Mouse (Mus musculus) embryo, embryonic 11 days (tissue): ENCODE results near the gene Rap1gds1.
A peak's percentile ranks its signal among the peaks of the same experiment; 100 is the strongest.

Experiments used
- DNase-seq: peaks from one replicate; pipeline ENCODE4 v3.0.0-alpha.2; 2015

Gene Rap1gds1

GRCm38 (mm10) chr3:138937241-138937640 is 137.8 kb downstream of the Rap1gds1 start:
- DNase-seq, result no peak

DNA sequence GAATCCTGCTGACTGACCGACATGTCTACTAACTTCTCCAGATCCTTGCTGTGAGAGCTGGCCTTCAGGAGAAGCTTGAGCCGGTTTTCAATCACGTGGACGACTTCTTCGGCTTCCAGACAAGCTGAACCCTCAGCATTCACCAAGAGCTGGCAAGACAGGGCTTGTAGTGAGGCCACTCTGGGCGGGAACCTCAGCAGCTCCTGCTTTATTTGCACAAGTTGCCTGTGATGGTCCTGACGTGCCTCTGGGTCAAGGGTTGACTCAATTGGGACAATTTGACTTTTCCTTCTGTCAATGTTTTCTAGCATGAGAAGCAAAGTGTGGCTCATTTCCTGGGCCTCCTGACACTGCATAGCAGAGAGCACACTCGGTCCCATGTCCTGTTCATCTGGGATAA is 138.2 kb downstream of the Rap1gds1 start:
- DNase-seq, result no peak

DNA sequence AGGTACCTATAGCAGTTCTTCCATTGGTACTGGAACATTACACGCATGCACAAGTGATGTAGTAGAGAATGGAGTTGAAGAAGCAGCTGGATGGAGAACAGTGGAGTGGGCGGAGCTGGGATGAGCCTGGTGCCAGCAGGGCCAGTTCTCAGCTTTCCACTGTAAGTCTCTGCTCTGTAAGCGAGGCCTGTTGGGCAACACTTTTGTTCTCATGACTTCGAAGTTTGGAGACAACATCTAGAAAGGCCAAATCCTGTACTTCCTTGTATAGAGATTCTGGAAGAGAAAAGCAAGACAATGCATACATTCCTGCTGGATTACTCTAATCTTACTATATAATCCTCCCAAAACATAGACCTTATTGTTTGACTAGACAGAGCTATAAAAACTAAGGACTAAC is 147.6 kb downstream of the Rap1gds1 start:
- DNase-seq, result no peak

DNA sequence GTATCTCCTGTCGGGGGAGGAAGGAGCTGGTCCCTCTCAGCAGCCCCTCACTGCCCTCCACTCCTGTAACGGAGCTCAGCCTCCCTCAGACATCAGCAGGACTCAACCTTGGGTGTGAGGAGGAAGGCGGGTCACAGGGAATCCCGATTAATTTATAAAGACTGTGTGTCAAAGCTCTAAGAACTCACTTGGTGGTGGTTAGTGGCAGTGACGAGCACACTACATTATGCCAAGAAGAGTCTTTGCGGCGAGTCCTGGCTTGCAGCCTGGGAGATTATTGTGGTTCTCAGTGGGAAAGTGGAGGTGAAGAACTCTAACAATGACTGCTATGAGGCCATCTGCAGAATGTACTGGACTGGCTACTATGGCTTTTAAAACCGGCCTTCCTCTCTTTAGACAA is 148.8 kb downstream of the Rap1gds1 start:
- DNase-seq, result no peak

- DNase-seq, result no peak
These were observed 156.8 kb downstream of the Rap1gds1 start for GRCm38 (mm10) chr3:138918241-138918640.

- no peak for DNase-seq
These were observed 158.0 kb downstream of the Rap1gds1 start for GRCm38 (mm10) chr3:138917016-138917415.

- DNase-seq, result no peak
These were observed 158.4 kb downstream of the Rap1gds1 start for GRCm38 (mm10) chr3:138916591-138916990.

DNA sequence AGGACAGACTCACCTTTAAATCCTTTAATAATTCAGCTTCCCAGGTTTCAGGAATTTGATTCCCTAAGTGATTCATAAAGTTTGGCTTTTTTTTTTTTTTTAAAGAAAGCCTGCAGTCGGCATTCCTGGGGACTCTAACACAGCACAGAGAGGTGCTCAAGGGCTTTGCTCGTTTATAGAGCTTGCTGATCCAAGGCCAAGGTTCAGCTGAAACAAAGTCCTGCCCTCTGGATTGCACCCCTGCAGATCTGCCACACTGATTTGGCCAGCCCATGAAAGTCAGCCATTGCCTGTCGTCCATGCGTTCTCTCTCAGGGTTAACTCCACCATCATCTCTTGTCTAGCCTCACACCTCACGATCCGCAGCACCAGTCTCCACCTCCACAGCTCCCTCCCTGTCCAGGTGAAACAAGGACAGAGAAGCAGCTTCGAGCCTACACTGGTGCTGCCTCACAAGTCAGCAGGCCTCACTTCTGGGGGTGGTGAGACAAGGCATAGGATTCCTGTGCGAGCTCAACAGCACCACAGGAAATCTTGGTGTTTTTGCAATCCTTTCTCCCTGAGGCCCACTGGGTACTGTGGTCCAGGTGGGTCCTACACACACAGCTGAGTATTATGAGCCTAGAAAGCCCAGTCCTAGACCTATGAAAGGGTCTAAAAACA is 160.2 kb downstream of the Rap1gds1 start:
- no peak for DNase-seq

DNA sequence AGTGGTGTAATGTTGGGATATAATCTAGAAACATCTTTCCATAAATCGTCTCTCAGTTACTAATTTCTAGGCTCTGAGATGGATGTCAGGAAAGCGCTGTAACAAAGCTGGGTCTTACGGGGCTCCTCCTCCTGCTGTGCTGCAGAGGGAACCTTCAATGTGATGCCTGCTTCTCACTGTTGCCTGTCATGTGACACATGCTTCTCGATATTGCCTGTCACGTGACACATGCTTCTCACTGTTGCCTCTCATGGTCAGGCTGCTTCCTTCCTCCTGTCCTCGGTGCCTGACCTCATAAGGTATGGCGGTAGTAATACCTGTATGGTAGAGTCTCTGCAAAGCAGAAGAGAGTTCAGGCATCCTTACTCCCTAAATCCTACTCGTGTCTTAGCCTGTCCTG is 162.5 kb downstream of the Rap1gds1 start:
- no peak for DNase-seq

DNA sequence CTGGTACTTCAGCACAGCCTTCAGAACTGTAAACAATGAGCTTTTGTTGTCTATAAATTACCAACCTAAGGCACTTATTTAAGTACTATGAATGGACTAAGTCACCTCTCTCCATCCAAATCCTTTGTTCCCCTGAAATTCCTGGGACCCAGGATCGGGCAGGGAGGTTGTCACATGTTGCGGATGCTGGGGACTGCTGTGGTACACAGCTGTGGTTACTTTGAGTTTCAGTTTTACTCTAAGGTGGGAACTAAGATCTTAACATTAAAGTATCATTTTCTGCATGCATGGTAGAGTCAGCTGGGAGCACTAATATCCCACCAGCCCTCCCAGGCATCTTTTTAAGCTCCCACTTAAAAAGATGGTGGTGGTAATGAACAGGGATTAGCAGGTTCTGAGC is 165.7 kb downstream of the Rap1gds1 start:
- no peak for DNase-seq

GRCm38 (mm10) chr3:138906112-138906880 is 168.7 kb downstream of the Rap1gds1 start:
- peak; percentile 88 for DNase-seq

- peak; percentile 50 for DNase-seq
These were observed 169.3 kb downstream of the Rap1gds1 start for GRCm38 (mm10) chr3:138905678-138906077.

DNA sequence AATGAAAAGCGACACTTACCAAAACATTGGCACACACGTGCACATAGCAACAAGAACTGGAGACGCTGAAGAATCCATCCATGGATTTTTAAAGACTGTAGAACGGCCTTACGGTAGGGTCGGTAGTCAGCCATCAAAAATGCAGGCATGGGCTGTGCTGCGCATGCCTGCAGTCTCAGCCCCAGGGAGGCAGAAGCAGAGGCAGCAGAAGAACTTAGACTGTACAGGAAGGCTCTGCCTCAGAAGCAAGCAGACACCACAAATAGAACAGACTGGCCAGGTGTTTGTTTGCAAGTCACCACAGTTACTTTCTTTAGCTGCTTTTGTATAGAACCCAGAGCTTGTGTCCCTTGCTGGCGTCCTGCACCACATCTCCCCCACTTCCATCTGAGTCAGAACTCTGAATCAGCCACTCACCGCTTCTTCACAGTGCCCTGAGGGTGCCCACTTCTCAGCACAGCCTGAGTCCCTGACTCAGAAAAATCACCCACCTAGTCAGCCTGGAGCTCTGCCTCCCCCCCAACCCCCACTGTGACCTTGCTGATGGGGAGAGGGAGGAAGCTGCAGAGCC is 174.3 kb downstream of the Rap1gds1 start:
- DNase-seq, result no peak

DNA sequence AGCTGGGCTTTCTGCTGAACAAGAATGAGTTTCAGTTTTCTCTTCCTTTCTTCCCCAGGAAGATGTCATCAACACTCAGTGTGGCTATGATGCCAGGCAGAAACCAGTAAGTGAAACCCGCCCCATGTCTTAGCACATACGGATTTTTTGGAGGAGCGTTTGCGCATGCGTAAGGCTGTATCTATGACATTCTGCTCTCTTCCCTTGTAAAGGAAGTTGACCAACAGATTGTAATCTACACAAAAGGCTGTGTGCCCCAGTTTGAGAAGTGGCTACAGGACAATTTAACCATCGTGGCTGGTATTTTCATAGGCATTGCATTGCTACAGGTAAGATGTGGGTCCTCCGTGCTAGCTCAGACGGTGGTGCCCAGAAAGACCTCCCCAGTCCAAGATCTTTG is 176.9 kb downstream of the Rap1gds1 start:
- DNase-seq, result no peak

DNA sequence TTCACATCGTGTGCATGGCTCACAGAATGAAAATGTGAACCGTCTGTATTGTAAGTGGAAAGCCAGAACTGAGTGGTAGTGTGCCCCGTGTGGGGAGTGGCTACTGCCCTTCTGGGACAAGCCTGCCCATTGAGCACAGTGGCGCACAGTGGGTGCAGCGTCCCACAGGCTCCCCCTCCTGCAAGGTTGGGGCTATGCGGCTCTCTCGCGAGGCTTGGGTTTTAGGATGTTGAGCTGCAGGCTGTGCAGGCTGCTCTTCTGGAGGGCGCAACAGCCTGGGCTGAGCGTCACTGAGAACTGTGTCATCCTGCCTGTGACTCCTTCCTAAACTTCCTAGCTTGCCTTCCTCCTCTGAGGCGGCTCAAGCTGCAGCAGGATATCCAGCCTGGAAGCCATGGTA is 177.5 kb downstream of the Rap1gds1 start:
- DNase-seq, result no peak

DNA sequence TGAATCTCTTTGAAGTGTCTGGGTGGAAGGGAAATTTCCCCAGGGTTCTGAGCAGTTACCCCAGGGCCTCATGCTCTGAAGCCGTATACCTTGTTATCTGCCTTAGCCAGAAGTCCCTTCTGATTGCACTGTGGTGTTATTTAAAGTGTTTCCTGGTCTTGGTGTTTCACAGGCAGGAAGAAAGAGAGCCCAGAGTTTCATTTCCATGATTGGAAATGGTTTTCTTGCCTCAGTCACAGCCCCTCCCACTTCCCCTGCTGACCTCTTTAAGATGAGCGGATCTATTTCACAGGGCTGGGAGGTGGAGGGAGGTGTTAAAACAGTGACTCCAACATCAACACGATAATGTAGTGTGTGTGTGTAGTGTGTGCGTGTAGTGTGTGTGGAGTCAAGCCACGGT is 181.5 kb downstream of the Rap1gds1 start:
- DNase-seq, result peak; percentile 25

- DNase-seq, result no peak
These were observed 185.2 kb downstream of the Rap1gds1 start for GRCm38 (mm10) chr3:138889769-138890295.

DNA sequence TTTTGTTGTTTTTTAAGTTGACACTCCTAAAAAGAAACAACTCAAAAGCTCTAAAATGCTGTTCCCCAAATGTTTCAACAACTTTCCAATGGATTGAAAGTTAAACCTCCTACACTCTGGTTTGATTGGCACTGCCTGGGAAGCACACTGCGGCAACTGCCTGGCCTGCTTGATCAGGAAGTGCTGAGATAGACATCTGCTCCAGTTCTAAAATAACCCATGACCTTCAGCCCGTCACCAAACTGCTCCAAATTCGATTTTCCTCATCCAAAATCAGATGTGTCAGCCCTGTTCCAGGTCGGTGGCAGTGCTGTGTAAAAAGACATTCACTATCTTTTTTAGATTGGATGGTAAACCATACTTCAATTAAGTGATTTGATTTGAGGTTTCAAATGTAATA is 185.8 kb downstream of the Rap1gds1 start:
- peak; percentile 22 for DNase-seq

DNA sequence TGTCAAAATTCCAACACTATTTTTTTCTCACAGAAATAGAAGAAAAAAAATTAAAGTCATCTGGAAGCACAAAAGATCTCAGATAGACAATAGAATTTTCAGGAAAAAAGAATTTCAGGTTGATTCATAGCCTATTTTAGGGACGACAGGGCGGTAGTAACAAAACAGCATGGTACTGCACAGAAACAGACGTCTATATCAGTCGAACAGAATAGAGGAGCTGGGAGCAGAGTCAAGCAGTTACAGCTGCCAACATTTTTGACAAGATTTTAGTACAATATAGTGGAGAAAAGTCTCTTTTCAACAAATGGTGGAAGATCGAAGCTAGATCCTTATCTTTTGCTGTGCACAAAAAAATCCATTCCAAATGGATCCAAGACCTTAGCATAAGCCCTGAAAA is 188.9 kb downstream of the Rap1gds1 start:
- no peak for DNase-seq

DNA sequence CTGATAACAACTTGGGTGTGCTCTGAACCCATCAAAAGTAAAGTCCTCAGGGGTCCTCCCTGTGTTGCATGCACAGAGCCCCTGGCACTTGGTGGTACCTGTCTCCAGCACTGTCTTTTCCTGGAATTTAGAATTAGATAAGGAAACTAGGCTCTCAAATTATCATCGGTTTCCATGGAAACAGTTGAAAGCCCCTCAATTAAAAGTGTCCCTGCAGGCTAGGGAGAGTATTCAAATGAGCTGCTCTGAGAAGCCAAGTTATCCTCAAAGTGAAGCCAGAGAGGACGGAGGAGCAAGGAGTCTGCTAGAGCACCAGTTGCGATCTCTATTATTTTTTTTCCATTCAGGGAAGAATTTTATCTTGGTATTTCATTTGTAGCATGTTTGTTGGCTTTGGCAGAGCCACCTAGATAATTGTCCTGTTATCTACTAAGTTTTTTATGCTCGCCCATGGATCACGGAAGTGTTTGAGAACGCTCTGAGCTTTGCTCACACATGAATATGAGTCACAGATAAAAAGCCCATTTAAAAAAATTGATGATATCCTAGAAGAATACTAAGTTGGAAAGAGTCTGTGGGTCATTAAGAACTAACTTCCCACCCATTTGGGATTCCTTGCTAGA is 193.2 kb downstream of the Rap1gds1 start:
- DNase-seq, result no peak

- DNase-seq, result no peak
These were observed 193.8 kb downstream of the Rap1gds1 start for GRCm38 (mm10) chr3:138880999-138881724.

- no peak for DNase-seq
These were observed 197.3 kb downstream of the Rap1gds1 start for GRCm38 (mm10) chr3:138877741-138878140.

- no peak for DNase-seq
These were observed 198.1 kb downstream of the Rap1gds1 start for GRCm38 (mm10) chr3:138876931-138877361.
